Mouse (Mus musculus) limb, embryonic 13.5 days (tissue): ENCODE results near the gene Slc13a1. TPM values are rescaled to one million over a fixed set of nuclear protein-coding genes. Genes with fewer than 3 reads are reported as not detected.

ENCODE experiments used
- ATAC-seq: fragments of 200-750 bp; cut with Nextera tagmentation; 2 replicates; pipeline ENCODE4 v1.8.0; 2017; ENCODE audit warnings: low read depth, moderate number of reproducible peaks, moderate TSS enrichment; ENCODE audit not compliant: low FRiP score
- H3K27ac ChIP-seq: fragments of 300-500 bp; sonication (generic); 2 replicates; pipeline ENCODE4 v1.5.1; 2015; ENCODE audit warnings: inconsistent platforms, mild to moderate bottlenecking, moderate library complexity
- H3K27me3 ChIP-seq: fragments of 300-500 bp; sonication (generic); 2 replicates; pipeline ENCODE4 v1.6.1; 2015; ENCODE audit warnings: mild to moderate bottlenecking, inconsistent platforms
- H3K36me3 ChIP-seq: fragments of 300-500 bp; sonication (generic); 2 replicates; pipeline ENCODE4 v1.6.1; 2015; ENCODE audit warnings: inconsistent platforms, mild to moderate bottlenecking, moderate library complexity
- H3K4me1 ChIP-seq: fragments of 300-500 bp; sonication (generic); 2 replicates; pipeline ENCODE4 v1.6.1; 2015; ENCODE audit warnings: inconsistent platforms
- H3K4me2 ChIP-seq: fragments of 300-500 bp; sonication (generic); replicated peaks from 2 replicates; pipeline ENCODE4 v1.6.1; 2015; ENCODE audit warnings: inconsistent platforms, mild to moderate bottlenecking, moderate library complexity
- H3K4me3 ChIP-seq: fragments of 300-500 bp; sonication (generic); 2 replicates; pipeline ENCODE4 v1.5.1; 2015; ENCODE audit warnings: moderate library complexity, mild to moderate bottlenecking, inconsistent platforms
- H3K9ac ChIP-seq: fragments of 300-500 bp; sonication (generic); 2 replicates; pipeline ENCODE4 v1.6.1; 2015; ENCODE audit warnings: mild to moderate bottlenecking, inconsistent platforms
- H3K9me3 ChIP-seq: fragments of 300-500 bp; sonication (generic); 2 replicates; pipeline ENCODE4 v1.6.1; 2016; ENCODE audit warnings: inconsistent platforms
- WGBS: fragments of 180-500 bp; shearing (Covaris S2); methylation state at CpG from one replicate; pipeline ENCODE4 v1.1.7; 2015; 5-methylcytosine and 5-hydroxymethylcytosine counted together
- polyA plus RNA-seq: library from polyadenylated mRNA; unstranded; fragments of >200 nt; fragmentation: Nextera tagmentation; extraction: Ambion mirVana; gene quantifications from 2 replicates; pipeline ENCODE4 v1.2.1, GENCODE M21; 2015

Gene Slc13a1
- polyA plus RNA-seq, 1 experiment from 2014 or later = not detected

DNA sequence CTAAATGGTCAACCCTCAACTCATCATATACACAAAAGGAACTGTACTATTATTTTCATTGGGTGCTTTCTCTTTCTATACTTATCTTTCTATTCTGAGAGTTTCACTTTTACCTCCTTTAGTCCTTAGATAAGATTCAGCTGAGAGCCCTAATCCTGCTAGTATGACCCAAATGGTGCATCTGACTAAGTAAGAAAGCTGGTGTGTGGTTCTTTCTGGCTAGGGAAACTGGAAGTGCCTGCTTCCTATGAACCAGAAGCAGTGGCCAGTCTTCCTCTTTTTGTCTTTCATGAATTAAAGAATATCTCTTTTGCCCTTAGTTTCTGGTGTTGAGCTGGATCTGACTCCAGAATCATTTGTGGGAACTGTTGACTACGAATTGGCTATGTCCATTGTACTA lies 8.1 kb downstream of the Slc13a1 start:
- Histone ChIP-seq H3K4me3 (no peak overlapping the region), H3K9me3 (no peaks in the 10 kb centered on the region), H3K9ac (no peak overlapping the region), H3K4me1 (no peaks in the 10 kb centered on the region), H3K4me2 (no peak overlapping the region), H3K27me3 (no peaks in the 10 kb centered on the region), H3K27ac (no peak overlapping the region), H3K36me3 (no peaks in the 10 kb centered on the region)
- no peak for ATAC-seq
- 72% methylated on average over 1 of the region's 1 CpGs for WGBS

DNA sequence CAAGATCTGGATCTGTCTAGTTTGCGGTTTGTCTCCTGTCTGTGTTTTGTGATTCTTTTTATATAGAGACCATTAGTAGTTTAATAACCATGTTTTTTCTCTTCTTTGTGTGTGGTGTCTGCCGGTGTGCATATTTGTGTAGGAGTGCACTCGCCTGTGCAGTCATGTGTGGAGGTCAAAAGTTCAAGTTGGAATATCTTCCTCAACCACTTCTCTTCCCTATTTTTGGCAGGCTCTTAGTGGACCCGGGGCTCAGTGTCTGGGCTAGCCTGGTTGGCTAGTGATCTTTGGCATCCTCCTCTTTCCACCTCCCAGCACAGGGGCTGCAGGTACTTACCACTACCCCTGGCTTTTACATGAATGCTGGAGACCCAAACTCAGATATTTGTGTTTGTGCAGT lies 13.0 kb downstream of the Slc13a1 start:
- no peak for ATAC-seq

DNA sequence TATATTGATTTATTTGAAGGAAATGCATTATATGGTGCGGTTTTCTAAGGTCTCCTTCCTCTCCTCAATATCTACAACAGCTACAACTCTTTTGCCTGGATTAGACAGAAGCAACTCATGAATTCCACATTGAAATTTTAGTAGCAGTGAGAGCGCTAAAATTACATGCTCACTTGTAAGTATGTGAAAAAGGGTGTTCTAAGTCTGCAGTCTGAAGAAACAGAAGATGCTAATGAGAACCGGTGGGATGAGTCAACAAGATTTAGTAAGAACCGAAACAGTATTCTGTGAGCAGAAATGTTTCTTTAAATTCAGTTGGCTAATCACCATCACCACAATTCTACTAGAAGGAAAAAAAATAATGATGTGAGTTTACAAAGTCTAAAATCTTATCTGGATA lies 34.9 kb downstream of the Slc13a1 start:
- Histone ChIP-seq H3K4me1 (no peaks in the 10 kb centered on the region), H3K27ac (no peak overlapping the region), H3K36me3 (no peaks in the 10 kb centered on the region), H3K9me3 (no peaks in the 10 kb centered on the region), H3K9ac (no peak overlapping the region), H3K27me3 (no peaks in the 10 kb centered on the region), H3K4me3 (no peak overlapping the region), H3K4me2 (no peak overlapping the region)
- WGBS = 86% methylated on average over 4 of the region's 4 CpGs
- no peak for ATAC-seq

More for the DNA sequence above, 13.0 kb downstream of the Slc13a1 start:
- Histone ChIP-seq H3K9me3 (no peaks in the 10 kb centered on the region), H3K36me3 (no peaks in the 10 kb centered on the region), H3K4me1 (no peaks in the 10 kb centered on the region), H3K9ac (no peak overlapping the region), H3K27ac (no peak overlapping the region), H3K27me3 (no peaks in the 10 kb centered on the region), H3K4me3 (no peak overlapping the region), H3K4me2 (no peak overlapping the region)
- 81% methylated on average over 4 of the region's 4 CpGs for whole genome bisulfite sequencing

DNA sequence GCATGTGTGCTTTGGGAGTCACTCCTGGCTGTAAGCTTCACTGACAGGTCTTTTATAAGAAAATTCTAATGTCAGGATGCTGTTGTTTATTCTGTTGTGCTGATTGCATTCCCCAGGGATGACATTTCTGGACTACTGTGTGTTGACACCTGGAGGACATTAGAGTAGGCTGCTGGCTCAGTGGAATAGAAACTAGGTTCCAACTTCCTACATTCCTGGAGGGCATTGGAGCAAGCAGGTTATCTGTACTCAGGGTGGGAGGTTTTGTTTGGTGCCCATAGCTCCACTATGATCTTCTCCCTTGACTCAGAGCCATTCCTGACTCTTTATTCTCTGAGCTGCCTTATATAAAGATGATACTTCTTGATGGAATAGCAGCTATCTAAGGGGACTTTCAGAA lies 45.3 kb downstream of the Slc13a1 start:
- Histone ChIP-seq H3K9me3 (no peaks in the 10 kb centered on the region), H3K9ac (no peak overlapping the region), H3K4me2 (no peak overlapping the region), H3K4me3 (no peak overlapping the region), H3K27me3 (no peaks in the 10 kb centered on the region), H3K27ac (no peak overlapping the region), H3K36me3 (no peaks in the 10 kb centered on the region), H3K4me1 (no peaks in the 10 kb centered on the region)
- no peak for ATAC-seq

DNA sequence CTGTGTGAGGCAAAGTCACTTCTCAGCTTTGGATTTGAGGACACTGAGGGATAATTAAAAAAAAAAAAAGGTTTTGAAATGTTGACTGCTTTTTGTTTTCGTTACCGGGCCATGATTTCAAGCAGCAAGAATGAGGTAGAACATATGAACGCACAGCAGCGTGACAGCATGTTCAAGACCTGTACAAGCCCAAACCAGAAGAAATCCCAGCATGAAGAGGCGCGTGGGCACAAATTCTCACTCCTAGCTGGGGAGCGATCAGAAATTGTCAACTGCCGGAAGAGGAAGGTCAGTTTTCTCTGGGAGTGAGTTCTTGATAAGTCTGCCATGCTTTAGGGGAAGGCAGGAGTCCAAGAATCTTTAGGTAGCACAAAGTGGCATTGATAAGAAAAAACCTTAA lies 56.3 kb downstream of the Slc13a1 start:
- 91% methylated on average over 8 of the region's 8 CpGs for WGBS

DNA sequence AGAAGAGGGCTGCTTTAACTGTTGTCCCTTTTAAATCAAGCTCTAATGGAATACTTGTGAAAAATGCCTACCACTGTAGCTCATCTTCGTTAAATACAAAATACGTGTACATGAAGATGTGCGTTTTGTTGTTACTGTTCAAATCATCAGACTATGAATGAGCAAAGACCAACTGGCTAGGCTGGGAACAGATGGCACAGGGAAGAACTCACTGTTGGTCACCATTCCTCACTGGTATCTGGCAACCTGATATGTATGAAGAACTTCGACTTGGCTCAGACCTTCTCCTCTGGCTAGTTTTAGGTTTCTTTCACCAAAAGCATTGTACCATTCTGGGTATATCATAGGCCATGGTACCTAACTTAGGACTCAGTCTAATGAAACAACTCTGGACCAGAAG lies 59.4 kb downstream of the Slc13a1 start:
- H3K9me3 ChIP-seq = no peaks in the 10 kb centered on the region
- H3K4me2 ChIP-seq = no peak overlapping the region
- no peaks in the 10 kb centered on the region for H3K4me1 ChIP-seq
- no peak overlapping the region for H3K4me3 ChIP-seq
- H3K36me3 ChIP-seq = no peaks in the 10 kb centered on the region
- no peaks in the 10 kb centered on the region for H3K27me3 ChIP-seq
- H3K27ac ChIP-seq = no peak overlapping the region
- no peak for ATAC-seq
- H3K9ac ChIP-seq = no peak overlapping the region
- 91% methylated on average over 4 of the region's 4 CpGs for WGBS

More for the DNA sequence above, 56.3 kb downstream of the Slc13a1 start:
- H3K4me3 ChIP-seq = no peak overlapping the region
- no peak overlapping the region for H3K27ac ChIP-seq
- H3K4me2 ChIP-seq = no peak overlapping the region
- no peaks in the 10 kb centered on the region for H3K4me1 ChIP-seq
- H3K9ac ChIP-seq = no peak overlapping the region
- no peak for ATAC-seq
- H3K9me3 ChIP-seq = no peaks in the 10 kb centered on the region
- no peaks in the 10 kb centered on the region for H3K27me3 ChIP-seq
- no peaks in the 10 kb centered on the region for H3K36me3 ChIP-seq

DNA sequence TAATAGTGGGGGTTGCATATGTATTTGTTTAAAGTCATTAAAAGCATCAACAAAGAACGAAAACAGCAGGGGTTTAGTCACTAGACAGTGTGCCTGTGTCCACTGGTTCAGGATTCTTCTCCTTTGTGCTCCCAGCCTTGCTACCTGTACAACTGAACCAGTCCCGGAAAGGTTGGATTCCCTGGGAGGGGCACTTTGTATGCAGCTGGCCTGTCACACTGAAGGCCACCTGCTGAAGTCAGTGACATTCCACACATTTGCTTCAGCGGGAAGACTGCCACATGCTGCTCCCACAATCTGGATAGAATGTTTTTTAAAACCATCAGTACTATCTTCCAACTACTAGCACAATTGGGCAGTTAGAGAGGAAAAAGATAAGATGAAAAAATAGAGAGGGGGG lies 61.7 kb downstream of the Slc13a1 start:
- Histone ChIP-seq H3K4me2 (no peak overlapping the region), H3K27me3 (no peaks in the 10 kb centered on the region)

DNA sequence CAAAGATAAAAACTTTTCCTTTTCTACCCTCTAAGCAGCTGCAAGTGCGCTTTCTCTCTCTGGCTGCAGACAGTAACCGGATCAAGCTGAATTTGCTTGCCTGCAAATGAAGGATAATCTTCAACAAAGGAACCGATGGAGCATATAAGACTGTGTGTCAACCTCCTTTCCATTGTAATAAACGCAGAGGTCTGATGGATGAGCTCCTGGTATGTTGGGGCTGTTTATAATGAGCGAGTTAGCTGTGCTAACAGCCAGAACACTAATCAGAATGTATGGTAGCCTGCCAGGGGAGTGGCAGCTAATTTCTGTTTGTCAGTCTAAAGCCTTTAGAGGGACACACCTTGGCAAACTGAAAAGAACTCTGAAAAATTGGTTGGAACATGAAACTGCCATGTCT lies 62.2 kb downstream of the Slc13a1 start:
- Histone ChIP-seq H3K4me1 (no peaks in the 10 kb centered on the region), H3K27me3 (no peaks in the 10 kb centered on the region), H3K9ac (no peak overlapping the region), H3K36me3 (no peaks in the 10 kb centered on the region), H3K27ac (no peak overlapping the region), H3K9me3 (no peaks in the 10 kb centered on the region), H3K4me2 (no peak overlapping the region), H3K4me3 (no peak overlapping the region)
- WGBS = 79% methylated on average over 5 of the region's 5 CpGs
- ATAC-seq = no peak

More for the DNA sequence above, 61.7 kb downstream of the Slc13a1 start:
- no peak for ATAC-seq
- Histone ChIP-seq H3K9ac (no peak overlapping the region), H3K9me3 (no peaks in the 10 kb centered on the region), H3K27ac (no peak overlapping the region), H3K36me3 (no peaks in the 10 kb centered on the region), H3K4me3 (no peak overlapping the region), H3K4me1 (no peaks in the 10 kb centered on the region)
- 59% methylated on average over 3 of the region's 3 CpGs for whole genome bisulfite sequencing

DNA sequence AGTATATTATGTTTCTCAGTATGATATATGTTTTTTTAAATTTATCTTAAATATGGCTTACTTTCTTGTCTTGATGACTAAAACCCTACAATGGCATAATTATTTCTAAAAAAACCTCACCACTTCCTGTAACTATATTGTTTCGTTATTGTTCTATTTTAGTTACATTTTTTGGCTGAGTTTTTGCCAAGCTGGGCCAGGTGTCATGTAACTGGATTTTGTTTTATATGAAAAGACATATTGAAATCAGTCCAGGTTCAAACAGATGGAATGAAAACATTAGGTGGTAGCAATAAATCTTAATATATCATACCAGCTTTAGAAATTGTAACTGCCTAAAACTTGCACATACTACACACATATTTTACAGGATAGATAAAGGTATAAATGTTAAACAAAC lies 66.6 kb downstream of the Slc13a1 start:
- Histone ChIP-seq H3K4me3 (no peak overlapping the region), H3K36me3 (no peaks in the 10 kb centered on the region), H3K9ac (no peak overlapping the region), H3K9me3 (no peaks in the 10 kb centered on the region), H3K27me3 (no peaks in the 10 kb centered on the region), H3K27ac (no peak overlapping the region), H3K4me2 (no peak overlapping the region), H3K4me1 (no peaks in the 10 kb centered on the region)
- 75% methylated on average over 1 of the region's 1 CpGs for WGBS
- no peak for ATAC-seq

DNA sequence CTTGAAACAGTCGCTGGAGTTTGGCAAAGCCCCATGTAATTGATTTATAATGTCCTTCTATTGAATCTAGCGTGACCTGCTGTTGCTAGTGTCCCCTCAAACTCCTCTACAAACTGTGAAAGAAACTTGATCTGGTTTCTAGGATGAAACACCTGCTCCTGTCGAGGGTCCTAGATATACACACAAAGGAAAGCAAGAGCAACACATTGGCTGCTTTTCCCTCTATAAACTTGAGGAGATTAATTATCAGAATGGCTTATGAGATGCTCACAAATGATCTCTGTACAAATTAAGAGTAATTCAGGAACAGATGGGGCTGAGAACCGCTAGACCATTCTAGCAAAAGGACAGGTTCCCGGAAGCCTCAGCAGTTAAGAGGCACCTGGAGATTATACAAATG lies 67.2 kb downstream of the Slc13a1 start:
- Histone ChIP-seq H3K9me3 (no peaks in the 10 kb centered on the region), H3K4me3 (no peak overlapping the region), H3K4me2 (no peak overlapping the region), H3K27me3 (no peaks in the 10 kb centered on the region), H3K4me1 (no peaks in the 10 kb centered on the region), H3K36me3 (no peaks in the 10 kb centered on the region), H3K27ac (no peak overlapping the region), H3K9ac (no peak overlapping the region)
- WGBS = 53% methylated on average over 5 of the region's 5 CpGs
- no peak for ATAC-seq

DNA sequence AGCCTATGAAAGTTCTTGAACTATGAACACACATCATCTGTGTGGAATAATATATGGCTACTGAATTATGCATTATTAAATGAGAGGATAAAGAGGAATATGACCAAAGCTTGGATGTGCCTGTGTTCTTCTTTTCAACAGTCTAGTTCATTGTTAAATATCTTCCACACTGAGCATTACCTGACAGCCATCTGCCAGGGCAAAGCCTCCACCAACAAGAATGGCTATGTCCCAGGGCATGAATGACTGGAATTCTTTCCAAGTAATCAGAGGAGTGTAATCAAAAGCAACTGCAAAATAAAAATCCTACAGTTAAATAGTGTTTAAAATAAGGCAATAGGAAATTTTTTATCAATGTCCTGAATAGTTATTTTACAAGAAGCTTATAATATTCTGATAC lies 70.5 kb downstream of the Slc13a1 start:
- H3K4me1 ChIP-seq = no peaks in the 10 kb centered on the region
- H3K9ac ChIP-seq = no peak overlapping the region
- no peak overlapping the region for H3K27ac ChIP-seq
- no peaks in the 10 kb centered on the region for H3K36me3 ChIP-seq
- no peaks in the 10 kb centered on the region for H3K27me3 ChIP-seq
- no peak overlapping the region for H3K4me3 ChIP-seq
- no peaks in the 10 kb centered on the region for H3K9me3 ChIP-seq
- ATAC-seq = no peak
- no peak overlapping the region for H3K4me2 ChIP-seq

DNA sequence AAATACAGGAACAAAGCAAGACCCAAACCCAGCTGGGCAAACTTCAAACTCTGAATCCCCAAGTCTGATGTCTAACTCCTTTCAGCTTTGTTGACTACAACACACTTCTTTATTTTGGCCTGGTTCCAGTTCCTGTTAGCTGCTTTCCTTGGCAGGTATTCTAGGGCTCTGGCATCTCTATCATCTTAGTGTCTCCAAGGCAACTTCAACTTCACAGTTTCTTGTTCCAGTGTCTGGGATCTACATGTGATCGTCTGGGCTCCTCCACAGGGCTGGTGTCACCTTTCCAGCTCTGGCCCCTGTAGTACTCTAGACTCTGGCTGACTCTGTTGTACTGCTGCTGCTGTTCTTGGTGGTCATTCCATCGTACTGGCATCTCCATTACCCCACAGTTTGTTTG lies 91.8 kb downstream of the Slc13a1 start:
- H3K27me3 ChIP-seq = no peaks in the 10 kb centered on the region
- H3K36me3 ChIP-seq = no peaks in the 10 kb centered on the region
- no peaks in the 10 kb centered on the region for H3K9me3 ChIP-seq
- no peak overlapping the region for H3K4me3 ChIP-seq
- no peak overlapping the region for H3K4me2 ChIP-seq
- no peaks in the 10 kb centered on the region for H3K4me1 ChIP-seq
- H3K27ac ChIP-seq = no peak overlapping the region
- 72% methylated on average over 2 of the region's 2 CpGs for WGBS
- ATAC-seq = no peak
- H3K9ac ChIP-seq = no peak overlapping the region

DNA sequence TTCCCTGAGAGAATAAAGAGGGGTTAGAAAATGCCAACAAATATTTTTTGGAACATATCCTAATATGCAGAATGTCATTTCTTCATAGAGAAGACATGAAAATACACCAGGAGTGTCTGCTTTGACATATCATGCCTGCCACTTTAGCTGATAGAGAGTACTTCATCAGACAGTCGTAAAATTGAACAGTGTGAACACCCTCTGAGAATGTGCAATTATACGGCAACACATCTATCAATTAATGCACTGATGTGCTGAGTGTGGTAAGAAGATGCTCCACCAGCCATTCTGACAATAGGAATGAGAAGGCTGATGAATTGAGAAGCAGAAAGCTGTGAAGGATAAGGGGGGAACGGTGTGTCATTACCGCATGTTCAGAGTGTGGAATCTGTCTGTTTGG lies 95.1 kb downstream of the Slc13a1 start:
- 80% methylated on average over 4 of the region's 4 CpGs for WGBS
- H3K36me3 ChIP-seq = no peaks in the 10 kb centered on the region

More for the DNA sequence above, 95.1 kb downstream of the Slc13a1 start:
- H3K27me3 ChIP-seq = no peaks in the 10 kb centered on the region
- no peak overlapping the region for H3K4me3 ChIP-seq
- no peak overlapping the region for H3K27ac ChIP-seq
- H3K9ac ChIP-seq = no peak overlapping the region
- ATAC-seq = no peak
- no peaks in the 10 kb centered on the region for H3K9me3 ChIP-seq
- H3K4me1 ChIP-seq = no peaks in the 10 kb centered on the region
- no peak overlapping the region for H3K4me2 ChIP-seq
